Mouse (Mus musculus) gastrocnemius, adult 2 months (tissue): ENCODE results near the gene Mfn1. TPM values are rescaled to one million over a fixed set of nuclear protein-coding genes. Genes with fewer than 3 reads are reported as not detected.

ENCODE experiments used
- DNase-seq: peaks from one replicate; pipeline ENCODE4 v3.0.0; 2022
- H3K27ac ChIP-seq: fragments of 200-600 bp; 2 replicates; pipeline ENCODE4 v1.8.1; 2022; ENCODE audit warnings: mild to moderate bottlenecking
- H3K4me3 ChIP-seq: fragments of 200-600 bp; 2 replicates; pipeline ENCODE4 v1.8.1; 2022; ENCODE audit warnings: mild to moderate bottlenecking, moderate library complexity
- CTCF ChIP-seq: fragments of 200-600 bp; IDR thresholded peaks from 2 replicates; pipeline ENCODE4 v1.8.1; 2022; ENCODE audit warnings: antibody characterized with exemption, mild to moderate bottlenecking, moderate library complexity
- intact Hi-C: fragments of 180-260 bp; cut with DNase I; formaldehyde crosslinking; loops from one replicate; pipeline ENCODE4 v1.15.1; 2025
- total RNA-seq, 2 experiments: library from RNA; stranded (reverse); gene quantifications; 2 replicates each; pipeline ENCODE4 v1.2.3; 2021

Gene Mfn1
- total RNA-seq, 2 experiments from 2014 or later, result 216 to 304 TPM

DNA sequence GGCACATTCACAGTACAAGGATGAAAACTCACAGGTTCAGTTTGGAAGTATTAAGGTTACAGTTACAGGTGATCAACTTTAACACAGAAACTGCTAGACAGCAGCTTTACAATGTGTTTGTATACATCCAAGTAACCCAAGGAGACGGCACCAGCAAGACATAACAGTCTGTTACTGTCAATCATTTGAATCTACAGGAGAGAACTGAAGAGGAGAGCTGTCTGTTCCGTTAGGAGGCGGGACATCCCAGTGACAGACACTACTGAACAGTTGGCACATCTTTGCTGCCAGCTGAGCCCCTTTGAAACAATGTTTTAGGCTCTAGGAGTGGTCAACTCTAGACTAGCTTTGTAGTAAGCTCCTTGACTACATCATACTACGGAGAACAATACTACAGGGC is 54.2 kb downstream of the Mfn1 start:
- Histone ChIP-seq H3K27ac (no peak overlapping the region), H3K4me3 (no peak overlapping the region)
- TF ChIP-seq CTCF, result no peak
- DNase-seq, result no peak
- intact Hi-C loops, result no loop called here

DNA sequence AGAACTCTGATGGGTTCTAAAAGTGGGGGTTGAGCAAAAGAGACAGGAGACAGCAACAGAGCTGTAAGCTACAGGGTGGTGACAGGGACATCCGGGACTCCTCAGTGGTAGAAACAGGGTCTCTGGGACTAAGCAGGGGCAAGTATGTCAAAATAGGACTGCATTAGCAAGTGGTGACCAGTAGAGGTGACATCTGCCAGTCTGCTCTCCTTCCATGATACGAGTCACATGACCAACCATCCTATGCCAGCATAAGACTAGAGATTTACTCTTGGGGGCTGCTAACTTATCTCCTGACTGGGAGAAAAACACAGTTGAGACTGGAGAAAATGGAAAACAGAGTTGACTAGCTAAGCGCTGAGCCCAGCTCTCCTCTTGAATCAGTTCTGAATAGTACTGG is 57.0 kb downstream of the Mfn1 start:
- Histone ChIP-seq H3K27ac (no peak overlapping the region), H3K4me3 (no peak overlapping the region)
- no peak for DNase-seq
- no peak for TF ChIP-seq CTCF
- intact Hi-C loops, result no loop called here

DNA sequence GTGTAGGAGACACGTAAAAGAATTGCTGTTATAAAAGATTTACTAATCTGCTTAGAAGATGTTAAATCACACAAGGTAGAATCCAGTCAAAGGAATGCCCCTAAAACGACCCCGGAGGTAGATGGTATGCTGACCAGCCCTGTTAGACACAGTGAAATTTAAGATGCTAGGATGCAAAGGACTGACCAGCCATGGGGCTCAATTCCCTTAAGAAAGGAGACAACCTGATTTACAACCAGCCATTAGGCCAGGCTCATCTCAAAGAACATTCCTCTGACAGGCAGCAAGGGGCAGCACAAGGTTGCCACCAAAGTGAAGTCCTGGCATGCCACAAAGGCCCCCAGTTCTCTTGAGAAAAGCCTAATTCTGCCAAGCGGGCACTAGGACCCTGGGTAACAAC is 65.8 kb downstream of the Mfn1 start:
- DNase-seq, result no peak
- intact Hi-C loops, result no loop called here
- no peak for TF ChIP-seq CTCF
- Histone ChIP-seq H3K27ac (no peak overlapping the region), H3K4me3 (no peak overlapping the region)

DNA sequence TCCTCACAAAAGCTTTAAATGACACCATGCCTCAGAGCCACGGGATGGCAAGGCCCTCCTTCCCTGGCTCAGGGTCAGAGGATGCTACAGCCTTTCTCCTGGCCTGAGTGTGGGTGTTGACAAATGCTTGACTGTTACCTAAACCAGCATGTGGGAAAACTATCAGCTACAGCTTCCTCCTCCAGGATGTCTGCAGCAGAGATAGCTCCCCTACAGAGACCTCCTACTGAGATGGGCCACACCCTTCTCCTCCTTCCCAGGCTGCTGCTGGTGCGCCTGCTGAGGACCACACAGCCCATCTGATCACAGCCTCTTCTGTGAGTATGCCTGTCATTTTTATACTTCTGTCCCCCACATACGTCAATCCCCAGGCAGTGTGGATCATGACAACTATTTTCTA is 70.1 kb downstream of the Mfn1 start:
- intact Hi-C loops, result no loop called here
- TF ChIP-seq CTCF, result no peak
- no peak for DNase-seq

DNA sequence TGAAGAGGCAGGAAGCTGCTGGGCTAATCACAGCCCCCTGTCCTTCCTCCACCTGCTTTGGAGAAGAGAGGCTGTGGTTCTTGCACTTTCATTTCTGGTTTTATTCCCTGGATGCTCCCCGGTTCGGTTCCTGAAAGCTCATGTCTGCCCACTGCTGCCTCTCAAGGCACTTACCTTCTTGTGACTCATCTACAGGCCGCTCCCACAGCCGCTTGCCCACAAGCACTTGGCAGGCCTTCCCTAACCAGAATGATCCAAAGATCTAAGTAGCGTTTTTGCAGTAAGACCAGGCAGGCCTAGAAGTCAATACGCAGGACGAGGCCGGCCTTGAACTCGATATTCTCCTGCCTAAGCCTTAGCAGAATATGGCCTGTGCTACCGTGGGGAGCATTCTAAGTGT is 71.8 kb downstream of the Mfn1 start:
- intact Hi-C loops, result no loop called here
- Histone ChIP-seq H3K4me3 (no peak overlapping the region), H3K27ac (no peak overlapping the region)
- no peak for TF ChIP-seq CTCF
- peak; percentile 34 for DNase-seq

More for the DNA sequence above, 70.1 kb downstream of the Mfn1 start:
- Histone ChIP-seq H3K4me3 (no peak overlapping the region), H3K27ac (no peak overlapping the region)

DNA sequence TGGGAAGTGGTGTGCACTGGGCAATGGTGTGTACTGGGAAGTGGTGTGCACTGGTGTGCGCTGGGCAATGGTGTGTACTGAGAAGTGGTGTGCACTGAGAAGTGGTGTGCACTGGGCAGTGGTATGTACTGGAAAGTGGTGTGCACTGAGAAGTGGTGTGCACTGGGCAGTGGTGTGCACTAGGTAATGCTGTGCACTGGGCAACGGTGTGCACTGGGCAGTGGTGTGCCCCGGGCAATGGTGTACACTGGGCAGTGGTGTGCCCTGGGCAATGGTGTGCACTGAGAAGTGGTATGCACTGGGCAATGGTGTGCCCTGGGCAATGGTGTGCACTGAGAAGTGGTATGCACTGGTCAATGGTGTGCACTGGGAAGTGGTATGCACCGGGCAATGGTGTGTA is 80.0 kb downstream of the Mfn1 start:
- Histone ChIP-seq H3K4me3 (no peak overlapping the region), H3K27ac (no peak overlapping the region)
- intact Hi-C loops, result no loop called here
- TF ChIP-seq CTCF, result no peak
- no peak for DNase-seq

DNA sequence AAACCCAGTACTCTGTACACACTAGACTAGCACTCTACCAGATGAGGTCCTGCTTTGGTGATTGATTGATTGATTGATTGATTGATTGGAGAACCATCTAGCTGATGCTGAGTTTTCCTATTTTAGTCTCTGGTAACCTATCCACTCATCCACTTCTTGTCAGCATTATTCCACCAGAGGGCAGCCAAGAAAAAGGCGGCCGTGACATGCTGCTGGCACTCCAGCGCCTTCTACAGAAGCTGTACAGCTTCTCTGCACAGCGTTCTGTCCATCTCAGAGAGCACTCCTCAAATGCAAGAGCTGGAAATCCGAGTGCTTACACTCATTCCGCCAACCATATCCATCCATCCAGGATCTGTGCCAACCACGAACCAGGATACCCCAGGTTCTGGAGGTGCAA is 81.3 kb downstream of the Mfn1 start:
- Histone ChIP-seq H3K4me3 (no peak overlapping the region), H3K27ac (no peak overlapping the region)
- intact Hi-C loops, result loop anchor here (2.0 to 10.0 kb wide), 2 partner anchors 54 to 88 kb away; no protein-coding TSS in a partner anchor
- TF ChIP-seq CTCF, result peak; percentile 64
- peak; percentile 63 for DNase-seq

DNA sequence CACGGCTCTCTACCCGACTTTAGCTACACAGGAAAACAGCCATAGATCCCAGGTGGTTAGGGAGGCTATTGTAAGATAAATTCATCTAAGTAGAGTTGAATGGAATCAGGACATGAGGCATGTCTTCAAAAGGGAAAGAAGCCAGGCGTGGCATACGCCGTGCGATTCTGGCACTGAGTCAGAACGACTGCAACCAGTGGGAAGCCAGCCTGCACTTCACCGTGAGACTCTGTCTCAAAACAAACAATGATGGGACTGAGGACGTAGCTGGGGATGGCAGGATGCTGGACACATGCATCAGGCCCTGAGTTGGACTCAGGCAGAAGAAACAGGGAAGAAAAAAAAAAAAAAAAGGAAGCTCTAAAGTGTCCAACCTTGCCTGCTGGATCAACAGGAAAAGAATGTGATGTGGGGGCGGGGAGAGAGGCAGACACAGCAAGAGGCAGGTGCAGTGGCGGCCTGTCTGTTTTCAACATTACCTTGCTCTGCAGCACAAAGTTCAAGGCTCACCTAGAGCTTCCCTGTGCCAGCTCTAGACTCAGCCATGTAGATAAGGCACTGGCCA is 82.4 kb downstream of the Mfn1 start:
- TF ChIP-seq CTCF, result no peak
- Histone ChIP-seq H3K27ac (no peak overlapping the region; the same call in 1 of the 2 replicates), H3K4me3 (no peak overlapping the region; the same call in 1 of the 2 replicates)
- DNase-seq, result no peak
- intact Hi-C loops, result loop anchor here (2.0 to 10.0 kb wide), 2 partner anchors 53 to 87 kb away; no protein-coding TSS in a partner anchor

DNA sequence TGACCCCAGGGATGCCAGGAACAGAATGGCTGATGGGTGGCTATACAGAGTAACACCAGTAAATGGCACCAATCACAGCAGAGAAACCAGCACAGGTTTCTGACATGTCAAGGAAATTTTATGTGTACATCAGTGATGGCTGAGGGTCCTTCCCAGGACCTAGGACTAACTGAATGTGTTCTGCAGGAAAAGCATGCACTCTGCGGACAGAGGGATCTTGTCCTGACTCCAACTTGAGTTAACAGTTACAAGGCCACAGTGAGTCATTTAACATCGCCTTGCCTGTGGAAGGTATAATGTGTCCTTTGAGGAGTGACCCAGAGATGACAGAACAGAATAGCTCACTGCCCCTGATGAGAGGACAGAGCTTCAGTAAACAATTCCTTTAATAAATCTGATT is 85.5 kb downstream of the Mfn1 start:
- intact Hi-C loops, result loop anchor here (10.0 kb wide), 1 partner anchor 50 kb away; no protein-coding TSS in a partner anchor
- no peak for DNase-seq
- Histone ChIP-seq H3K4me3 (peak overlapping the region; percentile 86), H3K27ac (peak overlapping the region; percentile 20; the same call in 1 of the 2 replicates)
- no peak for TF ChIP-seq CTCF

DNA sequence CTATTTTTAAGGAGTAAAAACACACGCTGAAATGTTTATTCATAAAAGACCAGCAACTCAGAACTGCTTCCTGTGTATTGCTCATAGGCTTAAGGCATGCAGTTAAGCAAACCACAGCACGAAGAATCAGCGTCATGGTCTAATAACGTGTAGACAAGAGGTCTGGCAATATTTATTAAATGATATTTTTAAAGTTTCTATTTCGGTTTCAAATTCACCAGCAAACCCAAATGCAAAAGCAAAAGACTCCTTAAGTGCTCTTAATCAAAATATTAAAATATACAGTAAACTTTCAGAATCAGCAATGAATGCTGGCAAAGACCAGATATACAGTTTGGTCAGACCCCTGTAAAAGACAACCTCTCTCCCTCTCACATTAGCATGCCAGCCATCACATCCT is 86.1 kb downstream of the Mfn1 start:
- Histone ChIP-seq H3K4me3 (peak overlapping the region; percentile 86), H3K27ac (peak overlapping the region; percentile 49)
- intact Hi-C loops, result loop anchor here (10.0 kb wide), 1 partner anchor 49 kb away; no protein-coding TSS in a partner anchor
- DNase-seq, result no peak
- no peak for TF ChIP-seq CTCF

DNA sequence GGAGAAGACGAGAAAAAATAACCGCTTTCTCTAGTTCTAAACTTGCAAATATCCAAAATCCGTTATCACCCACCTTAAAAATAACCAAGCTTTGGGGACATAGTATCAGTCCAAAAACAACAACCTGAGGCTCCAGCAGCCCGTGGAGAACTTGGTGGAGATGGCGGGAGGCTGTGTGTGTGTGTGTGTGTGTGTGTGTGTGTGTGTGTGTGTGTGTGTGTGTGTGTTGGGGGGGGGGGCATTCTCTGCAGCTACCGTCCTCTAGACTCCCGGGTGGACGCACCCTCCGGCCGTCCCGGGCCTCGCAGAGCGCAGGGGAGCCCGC is 86.7 kb downstream of the Mfn1 start:
- peak overlapping the region; percentile 86 for H3K4me3 ChIP-seq
- peak overlapping the region; percentile 76 for H3K27ac ChIP-seq
- no peak for TF ChIP-seq CTCF
- intact Hi-C loops, result loop anchor here (10.0 kb wide), 1 partner anchor 49 kb away; no protein-coding TSS in a partner anchor
- no peak for DNase-seq

DNA sequence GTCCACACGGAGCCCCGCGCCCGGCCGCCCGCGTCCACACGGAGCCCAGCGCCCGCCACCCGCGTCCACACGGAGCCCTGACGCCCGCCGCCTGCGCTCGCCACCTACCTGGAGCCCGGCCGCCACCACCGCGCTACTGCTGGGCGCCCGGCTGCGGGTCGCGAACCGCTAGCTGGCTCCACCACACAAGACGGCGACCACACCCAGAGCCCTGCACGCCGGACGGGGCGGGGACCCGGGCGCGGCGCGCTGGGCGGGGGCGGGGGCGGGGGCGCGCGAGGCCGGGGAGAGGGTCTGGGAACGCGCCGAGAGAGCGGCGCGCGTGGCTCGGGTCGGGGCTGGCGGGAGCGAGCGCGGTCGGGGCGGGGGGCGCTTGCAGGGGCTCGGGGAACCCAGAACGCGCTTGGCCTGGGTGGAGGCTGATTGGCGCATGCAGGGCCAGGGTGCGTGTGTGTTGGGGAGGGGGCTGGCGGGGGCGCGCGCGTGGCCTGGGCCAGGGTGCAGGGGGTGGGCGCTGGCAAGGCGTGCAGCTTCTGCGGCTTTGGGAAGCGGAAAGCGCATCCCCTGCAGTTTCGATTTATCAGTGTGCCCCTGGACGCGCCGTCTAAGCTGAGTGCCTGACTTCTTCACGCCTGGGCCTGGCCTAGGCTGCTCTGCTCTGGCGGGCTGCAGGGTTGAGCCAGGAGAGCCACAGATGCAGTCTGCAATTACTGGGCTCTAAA is 87.2 kb downstream of the Mfn1 start, which contains the start of gene Gnb4:
Gene Gnb4, minus strand, starts transcription at position 255 of the 722 bp plus-strand sequence.
- DNase-seq, result peak; percentile 70

DNA sequence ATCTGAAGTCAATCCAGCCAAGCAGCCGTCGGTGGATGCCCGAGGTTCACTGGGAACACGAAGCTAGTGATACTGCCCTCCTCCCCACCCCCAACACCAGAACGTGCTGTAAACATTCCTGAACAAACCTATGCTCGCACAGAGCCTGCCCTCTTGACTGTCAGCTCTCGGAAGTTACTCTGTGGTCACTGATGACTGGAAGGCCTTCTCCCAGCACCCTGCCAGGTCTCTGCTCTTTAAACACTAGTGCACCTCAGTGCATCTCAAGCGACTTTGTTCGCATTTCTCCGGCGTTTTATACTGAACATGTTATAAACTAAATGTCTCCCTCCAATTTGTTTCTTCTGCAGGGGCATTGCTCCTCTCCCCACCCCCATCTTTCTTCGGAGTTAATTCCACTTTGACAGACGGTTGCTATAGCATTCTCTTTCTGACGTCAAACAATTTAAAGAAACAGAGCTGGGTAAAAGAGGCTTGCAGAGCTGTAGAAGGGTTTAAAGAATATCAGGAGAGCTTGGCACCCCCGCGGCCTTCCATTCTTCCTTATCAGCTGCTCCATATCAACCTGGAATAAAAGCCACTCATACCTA is 87.9 kb downstream of the Mfn1 start:
- Histone ChIP-seq H3K27ac (peak overlapping the region; percentile 76), H3K4me3 (peak overlapping the region; percentile 86)
- intact Hi-C loops, result loop anchor here (10.0 kb wide), 1 partner anchor 48 kb away; no protein-coding TSS in a partner anchor
- DNase-seq, result no peak
- TF ChIP-seq CTCF, result no peak

More for the DNA sequence above, 87.2 kb downstream of the Mfn1 start, which contains the start of gene Gnb4:
- TF ChIP-seq CTCF, result no peak
- intact Hi-C loops, result loop anchor here (10.0 kb wide), 1 partner anchor 48 kb away; no protein-coding TSS in a partner anchor
- peak within 1 kb of the TSS; percentile 76 for H3K27ac ChIP-seq
- H3K4me3 ChIP-seq, result peak within 1 kb of the TSS; percentile 86
